Mouse (Mus musculus) granulocyte monocyte progenitor cell, adult 5-6 weeks (primary cell): ENCODE measurements around the gene F10. TPM values are rescaled to one million over a fixed set of nuclear protein-coding genes. Genes with fewer than 3 reads are reported as not detected.

ENCODE experiments used
- ATAC-seq: replicated peaks from 2 replicates; pipeline ENCODE4 v1.8.0; 2016; ENCODE audit warnings: mild to moderate bottlenecking, moderate TSS enrichment, inconsistent platforms; ENCODE audit not compliant: poor library complexity, severe bottlenecking
- total RNA-seq, 2 experiments: library from RNA; stranded (forward) in 1 of 2; stranded (reverse) in 1 of 2; fragments of 200-712, 200-1000 nt in 1 of 2; fragments of >200 nt in 1 of 2; fragmentation: Nextera tagmentation in 1 of 2; gene quantifications; 2 replicates each; pipeline ENCODE4 v1.2.3; 2014 to 2017

The F10 gene
- total RNA-seq, 2 experiments from 2014 or later = 23.1 to 33.4 TPM

GRCm38 (mm10) chr8:13057351-13057750, 20.2 kb downstream of the F10 start:
- ATAC-seq = no peak

DNA sequence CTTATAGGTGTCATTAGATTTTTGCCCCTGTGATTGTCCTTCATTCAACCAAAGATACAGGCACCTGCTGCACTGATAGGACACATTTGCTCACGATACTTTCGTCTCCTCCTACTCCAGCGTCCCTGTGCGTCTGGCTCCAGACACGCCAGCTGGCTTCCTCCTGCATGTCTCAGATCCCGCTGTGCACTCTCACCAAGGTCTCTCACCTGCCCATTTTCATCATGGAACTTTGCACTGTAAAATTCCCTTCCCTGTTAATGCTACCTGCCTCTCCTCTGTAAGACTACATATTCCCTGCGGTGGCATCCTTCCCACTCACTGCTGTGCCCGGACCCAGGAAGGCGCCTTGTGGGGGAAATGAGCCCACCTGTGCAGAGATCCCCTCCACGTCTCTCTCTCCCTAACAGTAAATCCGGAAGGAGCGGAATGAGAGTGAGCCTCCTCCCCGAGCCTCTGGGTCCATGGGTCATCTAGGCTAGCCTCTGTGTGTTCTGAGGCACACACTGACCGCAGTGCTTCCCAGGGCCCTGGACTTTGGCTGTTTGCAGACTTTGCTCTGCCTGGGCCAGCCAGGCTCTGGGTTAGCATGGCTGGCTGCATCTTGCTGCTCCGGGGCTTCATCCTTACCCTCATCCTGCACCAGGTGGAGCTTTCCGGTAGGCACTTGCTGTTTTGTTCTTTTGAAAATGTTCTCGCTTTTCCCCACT, 23.5 kb downstream of the F10 start, which contains the start of gene Proz:
Gene Proz (plus strand): TSS at position 474 of the 710 bp plus-strand sequence.
- no peak for ATAC-seq

DNA sequence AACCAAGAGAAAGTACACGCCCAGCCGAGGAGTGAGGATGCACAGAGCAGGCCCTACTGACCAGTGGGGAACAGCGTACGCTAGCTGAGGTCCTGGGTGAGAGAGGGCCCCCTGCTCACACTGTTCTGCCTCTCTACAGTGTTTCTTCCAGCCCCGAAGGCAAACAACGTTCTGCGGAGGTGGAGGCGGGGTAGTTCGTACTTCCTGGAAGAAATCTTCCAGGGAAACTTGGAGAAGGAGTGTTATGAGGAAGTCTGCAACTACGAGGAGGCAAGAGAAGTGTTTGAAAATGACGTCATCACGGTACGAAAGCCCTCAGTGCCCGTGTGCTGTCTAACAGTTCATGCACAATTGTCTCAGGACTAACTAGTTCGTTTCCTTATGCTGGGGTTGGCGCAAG, 26.0 kb downstream of the F10 start:
- 0 out of 2 replicates have a peak, but pooled peaks have one; percentile 19 for ATAC-seq

- no peak for ATAC-seq
Observed at GRCm38 (mm10) chr8:13073255-13073654, 36.1 kb downstream of the F10 start.

DNA sequence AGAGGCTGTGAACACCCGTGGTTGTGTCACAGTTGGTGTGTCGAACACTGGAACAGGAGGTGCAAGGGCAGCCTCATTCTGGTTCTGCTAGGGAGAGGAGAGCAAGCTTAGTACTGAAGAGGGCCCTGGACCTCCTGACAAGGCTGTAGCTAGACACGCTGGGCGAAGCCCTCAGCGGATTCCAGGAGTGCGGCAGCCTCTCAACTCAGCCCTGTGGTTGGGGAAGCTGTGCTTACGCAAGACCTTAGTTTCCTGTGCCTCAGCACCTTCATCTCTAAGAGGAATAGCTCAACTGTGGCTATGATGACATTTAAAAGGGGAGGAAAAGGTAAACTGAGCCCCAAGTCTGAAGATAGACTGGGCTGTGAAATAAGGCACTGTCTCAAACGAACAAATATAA, 37.9 kb downstream of the F10 start:
- ATAC-seq = peak; percentile 96

DNA sequence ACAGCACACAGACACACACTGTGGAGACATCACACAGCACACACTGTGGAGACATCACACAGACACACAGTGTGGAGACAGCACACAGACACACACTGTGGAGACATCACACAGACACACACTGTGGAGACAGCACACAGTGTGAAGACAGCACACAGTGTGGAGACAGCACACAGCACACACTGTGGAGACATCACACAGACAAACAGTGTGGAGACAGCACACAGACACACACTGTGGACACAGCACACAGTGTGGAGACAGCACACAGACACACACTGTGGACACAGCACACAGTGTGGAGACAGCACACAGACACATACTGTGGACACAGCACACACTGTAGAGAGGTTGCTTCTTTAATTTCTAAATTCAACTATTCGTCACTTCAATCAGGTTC, 38.5 kb downstream of the F10 start:
- ATAC-seq = 0 out of 2 replicates have a peak, but pooled peaks have one; percentile 8

DNA sequence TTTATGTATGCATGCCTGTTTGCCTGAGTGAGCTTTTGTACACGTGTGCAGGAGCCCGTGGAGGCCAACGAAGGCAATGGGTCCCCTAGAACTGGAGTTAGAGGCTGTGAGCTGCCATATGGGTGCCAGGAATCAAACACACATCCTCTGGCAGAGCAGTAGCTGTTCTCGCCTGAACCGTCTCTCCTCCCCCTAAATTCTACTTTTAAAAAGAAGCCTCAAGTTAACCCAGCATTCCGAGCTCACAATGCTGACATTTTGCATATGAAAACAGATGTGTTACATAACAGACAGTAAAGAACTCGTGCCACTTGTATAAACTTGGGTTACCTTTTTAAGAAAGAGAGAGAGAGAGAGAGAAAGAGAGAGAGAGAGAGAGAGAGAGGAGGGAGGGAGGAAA, 40.4 kb downstream of the F10 start:
- no peak for ATAC-seq

GRCm38 (mm10) chr8:13104691-13105086, 67.6 kb downstream of the F10 start:
- ATAC-seq = peak; percentile 59

- ATAC-seq = peak; percentile 87
Observed at GRCm38 (mm10) chr8:13105087-13105881, 68.2 kb downstream of the F10 start, which contains the start of the genes Pcid2 and Cul4a. Gene Pcid2, minus strand, starts transcription at chr8:13105459. Gene Cul4a, plus strand, starts transcription at chr8:13105621.

- ATAC-seq = 0 out of 2 replicates have a peak, but pooled peaks have one; percentile 6
Observed at GRCm38 (mm10) chr8:13105908-13106551, 68.9 kb downstream of the F10 start.

Other genes starting within 250 kb of the F10 start
- gene Mcf2l, start 163.5 kb upstream of the F10 start, total RNA-seq (2014; fragmentation: Nextera tagmentation) = 19.5 and 19.8 TPM in 2 replicates
- 16.2 and 16.4 TPM in 2 replicates for gene Mcf2l, start 163.5 kb upstream of the F10 start, total RNA-seq (2017)
- 1.3 TPM in 1 of 2 replicates, not detected in the other for gene F7, start 11.3 kb upstream of the F10 start, total RNA-seq (2014; fragmentation: Nextera tagmentation)
- 0.46 and 1.0 TPM in 2 replicates for gene F7, start 11.3 kb upstream of the F10 start, total RNA-seq (2017)
- not detected in 2 replicates for gene Proz, start 23.6 kb downstream of the F10 start, total RNA-seq (2014; fragmentation: Nextera tagmentation)
- 0.09 and 0.21 TPM in 2 replicates for gene Proz, start 23.6 kb downstream of the F10 start, total RNA-seq (2017)
- 26.4 and 28.0 TPM in 2 replicates for gene Pcid2, start 68.2 kb downstream of the F10 start, total RNA-seq (2014; fragmentation: Nextera tagmentation)
- gene Pcid2, start 68.2 kb downstream of the F10 start, total RNA-seq (2017) = 17.1 and 20.2 TPM in 2 replicates
- 69.2 and 91.5 TPM in 2 replicates for gene Cul4a, start 68.3 kb downstream of the F10 start, total RNA-seq (2014; fragmentation: Nextera tagmentation)
- 76.6 and 97.6 TPM in 2 replicates for gene Cul4a, start 68.3 kb downstream of the F10 start, total RNA-seq (2017)
- 251 and 283 TPM in 2 replicates for gene Lamp1, start 121.9 kb downstream of the F10 start, total RNA-seq (2014; fragmentation: Nextera tagmentation)
- gene Lamp1, start 121.9 kb downstream of the F10 start, total RNA-seq (2017) = 269 and 301 TPM in 2 replicates
- gene Grtp1, start 163.3 kb downstream of the F10 start, total RNA-seq (2014; fragmentation: Nextera tagmentation) = not detected in 2 replicates
- gene Grtp1, start 163.3 kb downstream of the F10 start, total RNA-seq (2017) = 0.56 TPM in 1 of 2 replicates, not detected in the other
- gene Adprhl1, start 216.9 kb downstream of the F10 start, total RNA-seq (2014; fragmentation: Nextera tagmentation) = not detected in 2 replicates
- not detected in 2 replicates for gene Adprhl1, start 216.9 kb downstream of the F10 start, total RNA-seq (2017)